Mouse (Mus musculus) midbrain, embryonic 15.5 days (tissue): ENCODE data around the gene Mmrn1. TPM values are rescaled to one million over a fixed set of nuclear protein-coding genes. Genes with fewer than 3 reads are reported as not detected.
"Not testable (repeated sequence)": the region's sequence is repeated elsewhere in the genome, so short reads cannot be mapped to it uniquely, and the experiment has no call there.

Source experiments
- ATAC-seq: fragments of 200-750 bp; cut with Nextera tagmentation; replicated peaks from 2 replicates; pipeline ENCODE4 v1.8.0; 2017; ENCODE audit warnings: moderate TSS enrichment
- H3K27ac ChIP-seq: fragments of 300-500 bp; sonication (generic); 2 replicates; pipeline ENCODE4 v1.5.1; 2015; ENCODE audit warnings: mild to moderate bottlenecking, inconsistent platforms
- H3K27me3 ChIP-seq: fragments of 300-500 bp; sonication (generic); replicated peaks from 2 replicates; pipeline ENCODE4 v1.6.1; 2015; ENCODE audit warnings: inconsistent platforms
- H3K36me3 ChIP-seq: fragments of 300-500 bp; sonication (generic); replicated peaks from 2 replicates; pipeline ENCODE4 v1.6.1; 2015; ENCODE audit warnings: inconsistent platforms
- H3K4me1 ChIP-seq: fragments of 300-500 bp; sonication (generic); 2 replicates; pipeline ENCODE4 v1.6.1; 2015; ENCODE audit warnings: inconsistent platforms
- H3K4me2 ChIP-seq: fragments of 300-500 bp; sonication (generic); 2 replicates; pipeline ENCODE4 v1.6.1; 2015; ENCODE audit warnings: inconsistent platforms, mild to moderate bottlenecking, moderate library complexity
- H3K4me3 ChIP-seq: fragments of 300-500 bp; sonication (generic); 2 replicates; pipeline ENCODE4 v1.5.1; 2015; ENCODE audit warnings: mild to moderate bottlenecking, inconsistent platforms
- H3K9ac ChIP-seq: fragments of 300-500 bp; sonication (generic); 2 replicates; pipeline ENCODE4 v1.6.1; 2015; ENCODE audit warnings: mild to moderate bottlenecking, inconsistent platforms
- H3K9me3 ChIP-seq: fragments of 300-500 bp; sonication (generic); 2 replicates; pipeline ENCODE4 v1.6.1; 2016; ENCODE audit warnings: inconsistent platforms
- WGBS: fragments of 180-500 bp; shearing (Covaris S2); methylation state at CpG from one replicate; pipeline ENCODE4 v1.1.7; 2015; ENCODE audit warnings: mixed read lengths; 5-methylcytosine and 5-hydroxymethylcytosine counted together
- polyA plus RNA-seq: library from polyadenylated mRNA; unstranded; fragments of >200 nt; fragmentation: Nextera tagmentation; extraction: Ambion mirVana; gene quantifications from 2 replicates; pipeline ENCODE4 v1.2.1, GENCODE M21; 2015

The Mmrn1 gene
- polyA plus RNA-seq: 1.9 and 2.0 TPM in 2 replicates

DNA sequence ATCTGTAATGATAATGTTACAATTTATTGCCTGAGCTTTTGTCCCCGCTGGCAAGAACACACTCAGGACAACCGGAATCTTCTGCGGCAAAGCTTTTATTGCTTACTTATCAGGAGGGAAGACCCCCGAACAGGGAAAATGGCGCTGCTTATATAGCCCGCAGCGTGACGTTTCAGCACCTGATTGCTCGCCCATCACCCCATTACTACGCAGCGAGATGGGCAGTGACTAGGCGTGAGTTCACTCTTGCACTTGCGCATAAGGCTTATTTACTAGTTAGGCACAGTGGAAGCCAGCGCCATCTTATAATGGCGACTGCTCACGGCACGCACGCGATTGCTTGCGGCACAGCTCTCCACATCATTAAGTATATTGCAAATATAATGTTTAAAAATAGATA lies at the start of gene Mmrn1:
Gene Mmrn1, plus strand, starts transcription at position 301 of the 400 bp plus-strand sequence.
- not testable (repeated sequence) for H3K27me3 ChIP-seq, ATAC-seq, H3K9ac ChIP-seq, H3K4me3 ChIP-seq, H3K36me3 ChIP-seq, H3K9me3 ChIP-seq, H3K27ac ChIP-seq, H3K4me1 ChIP-seq, H3K4me2 ChIP-seq
- 95% methylated on average over 20 of the region's 20 CpGs for WGBS

DNA sequence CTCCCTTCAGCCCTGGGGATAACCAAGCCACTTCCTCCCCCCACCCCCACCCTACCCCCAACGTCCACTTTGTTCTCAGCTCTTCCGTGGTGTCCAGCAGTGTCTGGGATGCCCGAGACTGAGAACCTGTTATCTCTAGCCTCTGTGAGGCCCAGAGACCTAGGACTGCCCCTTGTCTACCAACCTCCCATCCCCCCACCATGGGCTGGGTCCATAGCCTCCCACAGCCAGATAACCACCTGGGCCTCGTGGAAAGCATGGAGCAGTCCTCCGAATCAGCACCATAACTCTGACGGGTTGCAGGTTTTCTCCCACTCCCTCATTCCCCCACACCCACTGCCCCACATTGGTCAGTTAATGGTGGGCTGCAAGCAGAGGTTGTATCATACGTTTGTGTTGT lies 44.4 kb upstream of the Mmrn1 start:
- Histone ChIP-seq H3K4me2 (no peak overlapping the region), H3K4me3 (no peak overlapping the region), H3K36me3 (no peaks in the 10 kb centered on the region), H3K4me1 (no peaks in the 10 kb centered on the region), H3K9me3 (no peaks in the 10 kb centered on the region), H3K27ac (no peak overlapping the region), H3K27me3 (no peaks in the 10 kb centered on the region), H3K9ac (no peak overlapping the region)
- 92% methylated on average over 7 of the region's 7 CpGs for WGBS
- ATAC-seq: no peak

DNA sequence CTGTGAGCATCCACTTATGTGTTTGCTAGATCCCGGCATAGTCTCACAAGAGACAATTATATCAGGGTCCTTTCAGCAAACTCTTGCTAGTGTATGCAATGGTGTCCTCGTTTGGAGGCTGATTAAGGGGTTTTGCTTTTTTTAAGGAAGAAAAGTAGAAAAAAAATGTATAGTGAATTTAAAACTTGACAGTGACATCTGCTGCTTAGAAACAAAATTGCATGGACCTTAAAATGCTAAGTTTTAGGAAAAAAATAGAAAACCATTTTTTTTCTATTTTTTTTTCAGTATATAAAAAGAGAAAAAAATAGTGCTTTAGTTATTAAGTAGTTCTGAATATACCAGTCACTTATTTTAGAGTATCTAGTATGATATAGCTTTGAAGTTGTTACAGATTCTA lies 43.2 kb upstream of the Mmrn1 start:
- no peak for ATAC-seq
- Histone ChIP-seq H3K9me3 (no peaks in the 10 kb centered on the region), H3K9ac (no peak overlapping the region), H3K4me2 (no peak overlapping the region), H3K27me3 (no peaks in the 10 kb centered on the region), H3K36me3 (no peaks in the 10 kb centered on the region), H3K4me1 (no peaks in the 10 kb centered on the region), H3K27ac (no peak overlapping the region), H3K4me3 (no peak overlapping the region)
- WGBS: 70% methylated on average over 2 of the region's 2 CpGs

DNA sequence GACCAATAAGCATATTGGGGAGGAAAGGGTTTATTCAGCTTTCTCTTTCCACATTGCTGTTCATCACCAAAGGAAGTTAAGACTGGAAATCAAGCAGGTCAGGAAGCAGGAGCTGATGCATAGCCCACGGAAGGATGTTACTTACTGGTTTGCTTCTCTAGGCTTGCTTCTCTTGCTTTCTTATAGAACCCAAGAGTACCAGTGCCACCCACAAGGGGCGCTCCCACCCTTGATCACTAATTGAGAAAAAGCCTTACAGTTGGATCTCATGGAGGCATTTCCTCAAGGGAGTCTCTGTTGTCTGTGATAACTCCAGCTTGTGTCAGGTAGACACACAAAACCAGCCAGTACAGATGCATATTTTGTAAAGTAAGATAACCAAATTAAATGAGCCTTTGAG lies 17.5 kb upstream of the Mmrn1 start:
- H3K4me2 ChIP-seq: no peak overlapping the region
- 81% methylated on average over 2 of the region's 2 CpGs for WGBS
- no peak for ATAC-seq
- H3K9ac ChIP-seq: no peak overlapping the region
- H3K9me3 ChIP-seq: no peaks in the 10 kb centered on the region
- H3K36me3 ChIP-seq: no peaks in the 10 kb centered on the region
- H3K27ac ChIP-seq: no peak overlapping the region
- H3K4me3 ChIP-seq: no peak overlapping the region
- H3K27me3 ChIP-seq: no peaks in the 10 kb centered on the region
- H3K4me1 ChIP-seq: no peaks in the 10 kb centered on the region

DNA sequence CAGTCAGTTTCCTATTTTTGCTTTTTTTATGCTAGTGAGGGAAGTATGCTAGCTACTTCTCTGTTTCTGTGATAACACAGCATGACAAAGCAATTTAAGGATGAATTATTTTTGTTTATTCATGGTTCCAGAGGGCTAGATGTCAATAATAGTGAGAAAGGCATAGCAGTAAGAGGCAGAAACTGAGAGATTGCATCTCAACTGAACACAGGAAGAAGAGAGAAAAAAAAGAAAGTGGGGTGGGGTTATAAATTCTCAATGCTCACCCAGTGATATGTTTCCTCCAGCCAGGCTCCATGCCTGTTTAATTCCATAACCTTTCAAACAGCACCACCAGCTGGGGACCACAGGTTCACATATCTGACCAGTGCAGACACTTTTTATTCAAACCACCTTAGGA lies 6.6 kb downstream of the Mmrn1 start:
- peak; percentile 67; the same call in 1 of the 2 replicates for ATAC-seq
- no peak overlapping the region for H3K27ac ChIP-seq
- H3K4me1 ChIP-seq: no peaks in the 10 kb centered on the region
- H3K4me2 ChIP-seq: no peak overlapping the region
- no peaks in the 10 kb centered on the region for H3K27me3 ChIP-seq
- H3K9ac ChIP-seq: no peak overlapping the region
- H3K36me3 ChIP-seq: no peaks in the 10 kb centered on the region
- no peaks in the 10 kb centered on the region for H3K9me3 ChIP-seq
- H3K4me3 ChIP-seq: no peak overlapping the region

DNA sequence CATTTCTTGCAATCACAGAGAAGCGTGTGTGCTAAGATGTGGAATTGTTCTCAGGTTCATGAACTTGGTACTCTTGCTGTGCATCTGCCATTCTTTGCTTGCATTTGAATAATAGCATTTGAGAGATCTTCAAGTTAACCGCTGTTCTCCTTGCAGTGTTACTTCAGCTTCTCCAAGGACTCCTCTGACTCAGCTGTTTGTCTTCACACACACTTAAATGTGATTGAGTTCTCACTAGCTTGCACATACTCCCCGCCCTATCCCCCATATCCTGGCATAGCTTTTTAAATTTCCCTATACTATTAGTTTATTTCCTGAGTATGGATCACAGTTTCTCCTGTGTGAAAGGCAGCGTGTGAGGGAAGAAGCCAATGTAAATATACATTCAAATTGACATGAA lies 10.1 kb downstream of the Mmrn1 start:
- H3K4me3 ChIP-seq: no peak overlapping the region
- no peak overlapping the region for H3K4me2 ChIP-seq
- H3K9ac ChIP-seq: no peak overlapping the region
- no peak for ATAC-seq
- H3K36me3 ChIP-seq: no peaks in the 10 kb centered on the region
- no peaks in the 10 kb centered on the region for H3K27me3 ChIP-seq
- 74% methylated on average over 4 of the region's 4 CpGs for WGBS
- no peak overlapping the region for H3K27ac ChIP-seq
- H3K4me1 ChIP-seq: no peaks in the 10 kb centered on the region
- H3K9me3 ChIP-seq: no peaks in the 10 kb centered on the region

DNA sequence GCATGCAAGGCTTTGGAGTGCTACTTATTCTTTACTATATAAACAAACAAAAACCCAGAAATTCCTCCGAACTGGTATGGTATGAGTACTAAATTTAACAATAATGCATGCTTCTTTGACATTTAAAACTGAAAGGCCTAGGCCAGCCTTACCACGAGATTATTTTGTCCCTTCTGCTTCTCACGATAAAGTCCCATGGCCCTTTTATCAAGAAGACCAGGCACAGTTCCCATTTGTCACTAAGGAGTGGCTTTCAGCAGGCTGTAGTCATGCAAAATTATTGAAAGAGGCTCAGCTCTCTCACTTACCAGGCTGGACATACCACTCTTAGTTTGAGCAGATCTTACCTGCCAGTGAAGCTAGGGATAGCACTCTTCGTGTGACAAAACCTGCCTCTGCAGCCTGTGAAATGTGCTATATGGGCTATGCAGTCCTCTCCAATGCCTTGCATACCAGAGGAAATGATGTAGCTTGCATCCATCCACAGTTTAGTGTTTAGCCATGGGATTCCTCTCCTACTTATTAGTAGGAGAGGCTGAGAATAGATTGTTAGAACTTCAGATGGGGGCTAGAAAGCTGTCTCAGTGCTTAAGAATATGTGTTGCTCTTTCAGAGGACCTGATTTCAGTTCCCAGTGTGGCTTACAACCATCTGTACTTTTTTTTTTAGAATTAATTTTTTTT lies 10.8 kb downstream of the Mmrn1 start:
- no peak overlapping the region for H3K27ac ChIP-seq
- no peaks in the 10 kb centered on the region for H3K36me3 ChIP-seq
- H3K4me2 ChIP-seq: no peak overlapping the region
- H3K27me3 ChIP-seq: no peaks in the 10 kb centered on the region
- H3K9me3 ChIP-seq: no peaks in the 10 kb centered on the region
- no peaks in the 10 kb centered on the region for H3K4me1 ChIP-seq
- WGBS: 76% methylated on average over 4 of the region's 4 CpGs
- no peak overlapping the region for H3K4me3 ChIP-seq
- no peak for ATAC-seq
- H3K9ac ChIP-seq: no peak overlapping the region

DNA sequence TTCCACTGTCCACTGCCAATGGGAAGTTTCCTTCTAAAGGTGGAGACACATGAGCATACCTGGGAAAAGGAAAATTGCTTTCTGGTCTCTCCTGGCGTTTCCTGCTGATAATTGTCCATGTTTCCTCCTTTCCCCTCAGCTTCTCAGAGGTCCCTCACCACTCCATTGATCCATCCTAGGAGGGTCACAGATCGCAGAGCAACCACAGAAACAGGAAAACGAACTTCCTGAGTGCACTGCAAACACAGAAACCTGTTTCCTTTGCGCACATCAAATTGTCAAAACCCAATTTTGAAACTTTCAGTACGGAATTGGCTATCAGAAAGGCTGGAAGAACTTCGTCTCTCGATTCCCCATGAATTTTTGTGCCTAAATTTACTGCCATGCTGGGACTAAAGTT lies 19.4 kb downstream of the Mmrn1 start:
- H3K9ac ChIP-seq: no peak overlapping the region
- H3K27ac ChIP-seq: no peak overlapping the region
- no peak for ATAC-seq
- no peak overlapping the region for H3K4me3 ChIP-seq
- 89% methylated on average over 7 of the region's 7 CpGs for WGBS
- no peaks in the 10 kb centered on the region for H3K27me3 ChIP-seq
- H3K4me1 ChIP-seq: no peaks in the 10 kb centered on the region
- no peaks in the 10 kb centered on the region for H3K9me3 ChIP-seq
- no peaks in the 10 kb centered on the region for H3K36me3 ChIP-seq
- no peak overlapping the region for H3K4me2 ChIP-seq

DNA sequence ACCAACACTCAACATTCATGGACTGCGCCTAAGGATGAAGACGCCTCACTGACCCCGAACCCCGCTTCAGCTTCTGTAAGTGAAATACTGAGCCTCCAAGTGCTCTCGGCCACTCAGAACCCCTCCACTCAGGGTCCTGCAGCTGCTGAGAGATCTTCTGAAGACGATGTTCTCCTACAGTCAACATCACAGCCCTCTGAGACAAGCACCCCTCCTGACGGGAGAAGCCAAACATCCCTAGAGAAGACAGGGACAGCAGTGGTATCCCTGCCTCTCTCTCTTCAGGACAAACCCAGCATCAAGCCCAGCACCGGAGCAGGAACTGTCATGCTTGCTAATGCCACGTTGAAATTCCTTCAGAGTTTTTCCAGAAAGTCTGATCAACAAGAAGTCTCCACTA lies 19.8 kb downstream of the Mmrn1 start:
- H3K27ac ChIP-seq: no peak overlapping the region
- H3K9me3 ChIP-seq: no peaks in the 10 kb centered on the region
- no peaks in the 10 kb centered on the region for H3K36me3 ChIP-seq
- no peaks in the 10 kb centered on the region for H3K4me1 ChIP-seq
- H3K4me2 ChIP-seq: no peak overlapping the region
- WGBS: 80% methylated on average over 9 of the region's 9 CpGs
- no peaks in the 10 kb centered on the region for H3K27me3 ChIP-seq
- no peak overlapping the region for H3K9ac ChIP-seq
- no peak for ATAC-seq
- no peak overlapping the region for H3K4me3 ChIP-seq

DNA sequence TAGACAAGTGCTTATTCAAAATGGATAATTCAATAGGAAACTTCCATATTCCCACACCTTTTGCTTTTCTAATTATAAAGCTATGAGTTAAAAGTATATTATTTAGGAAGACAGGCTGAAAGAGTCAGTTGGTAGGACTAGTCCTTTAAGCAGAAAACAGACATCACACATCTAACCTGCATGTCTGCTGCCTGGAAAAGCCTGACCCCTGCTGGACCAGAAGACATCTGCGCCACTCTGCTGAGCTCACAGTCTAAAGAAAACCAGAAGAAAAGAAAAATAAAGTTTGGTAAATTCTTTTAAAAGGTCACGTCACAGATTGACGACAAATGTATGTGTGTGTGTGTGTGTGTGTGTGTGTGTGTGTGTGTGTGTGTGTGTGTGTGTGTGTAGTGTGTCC lies 25.6 kb downstream of the Mmrn1 start:
- WGBS: 68% methylated on average over 3 of the region's 3 CpGs
- Histone ChIP-seq H3K9me3 (no peaks in the 10 kb centered on the region), H3K4me1 (no peaks in the 10 kb centered on the region)

DNA sequence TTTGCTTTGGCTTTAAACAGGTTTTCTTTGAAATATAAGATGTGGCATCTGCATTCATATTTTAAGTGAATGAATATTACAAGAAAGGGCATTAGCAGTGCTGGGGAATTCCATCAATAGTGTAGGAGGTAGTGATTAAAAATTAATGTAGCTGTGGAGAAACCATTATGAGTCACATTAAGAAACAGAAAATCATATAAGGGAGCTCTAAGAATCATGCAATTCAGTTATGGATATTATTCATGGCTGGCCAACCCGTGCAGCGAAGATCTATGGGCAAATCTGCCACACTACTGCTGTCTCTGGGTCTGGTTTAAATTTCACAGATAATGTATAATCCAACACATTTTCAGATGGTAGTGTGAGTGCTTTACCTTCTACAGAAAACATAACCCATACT lies 36.5 kb downstream of the Mmrn1 start:
- H3K9me3 ChIP-seq: no peaks in the 10 kb centered on the region
- H3K4me3 ChIP-seq: no peak overlapping the region
- H3K9ac ChIP-seq: no peak overlapping the region
- peaks cover 2% of the 10 kb centered on the region; the same call in 1 of the 2 replicates for H3K4me1 ChIP-seq
- ATAC-seq: peak; percentile 64
- peak overlapping the region; percentile 25; the same call in 1 of the 2 replicates for H3K27ac ChIP-seq
- 61% methylated on average over 2 of the region's 2 CpGs for WGBS
- no peaks in the 10 kb centered on the region for H3K27me3 ChIP-seq
- no peaks in the 10 kb centered on the region for H3K36me3 ChIP-seq
- H3K4me2 ChIP-seq: no peak overlapping the region

More for the DNA sequence above, 25.6 kb downstream of the Mmrn1 start:
- Histone ChIP-seq H3K4me3 (no peak overlapping the region), H3K36me3 (no peaks in the 10 kb centered on the region), H3K4me2 (no peak overlapping the region), H3K9ac (no peak overlapping the region), H3K27me3 (no peaks in the 10 kb centered on the region), H3K27ac (no peak overlapping the region)
- no peak for ATAC-seq

DNA sequence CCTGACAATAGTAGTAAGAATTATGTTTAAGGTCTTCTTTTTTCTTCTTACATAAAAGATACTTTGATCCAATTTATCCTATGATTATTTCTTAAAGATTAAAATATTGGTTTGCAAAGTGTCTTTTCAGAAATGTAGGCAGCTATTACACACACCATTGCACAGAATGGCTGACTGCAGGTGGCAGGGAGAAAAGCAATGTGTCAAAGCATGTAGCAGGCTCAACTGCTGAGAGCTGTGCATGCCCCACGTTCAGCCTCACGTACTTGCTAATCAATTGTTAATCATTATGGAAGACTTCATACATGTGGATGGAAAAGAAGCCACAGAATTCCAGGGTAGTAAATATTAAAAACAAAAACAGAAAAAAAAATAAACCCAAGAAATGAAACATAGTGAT lies 37.1 kb downstream of the Mmrn1 start:
- H3K9ac ChIP-seq: no peak overlapping the region
- WGBS: 18% methylated on average over 2 of the region's 2 CpGs
- H3K4me1 ChIP-seq: peaks cover 2% of the 10 kb centered on the region; the same call in 1 of the 2 replicates
- no peak overlapping the region for H3K4me3 ChIP-seq
- H3K4me2 ChIP-seq: no peak overlapping the region
- H3K36me3 ChIP-seq: no peaks in the 10 kb centered on the region
- no peak overlapping the region for H3K27ac ChIP-seq
- ATAC-seq: peak; percentile 69; the same call in 1 of the 2 replicates
- no peaks in the 10 kb centered on the region for H3K9me3 ChIP-seq
- no peaks in the 10 kb centered on the region for H3K27me3 ChIP-seq

DNA sequence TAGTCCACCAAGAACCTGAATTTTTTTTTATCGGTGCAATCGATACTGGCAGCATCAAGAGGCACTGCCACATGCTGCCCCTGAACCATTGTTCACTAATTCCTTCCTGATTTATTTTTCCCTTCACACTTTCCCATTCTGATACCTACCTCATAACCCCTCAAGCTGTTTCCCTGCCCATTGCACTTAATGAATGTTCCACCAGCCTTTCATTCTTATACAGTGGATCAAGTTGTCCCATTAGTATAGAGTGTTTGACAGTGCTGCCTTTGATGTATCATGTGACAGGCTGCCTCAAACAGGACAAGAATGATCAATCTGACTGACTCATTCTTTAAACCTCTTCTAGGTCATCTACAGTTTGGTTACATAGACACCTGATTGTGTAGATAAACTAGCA lies 37.9 kb downstream of the Mmrn1 start:
- peak; percentile 58; the same call in 1 of the 2 replicates for ATAC-seq
- no peak overlapping the region for H3K4me3 ChIP-seq
- H3K4me2 ChIP-seq: no peak overlapping the region
- no peaks in the 10 kb centered on the region for H3K27me3 ChIP-seq
- H3K9ac ChIP-seq: no peak overlapping the region
- no peaks in the 10 kb centered on the region for H3K9me3 ChIP-seq
- H3K4me1 ChIP-seq: peaks cover 2% of the 10 kb centered on the region; the same call in 1 of the 2 replicates
- no peaks in the 10 kb centered on the region for H3K36me3 ChIP-seq
- WGBS: 52% methylated on average over 2 of the region's 2 CpGs
- no peak overlapping the region for H3K27ac ChIP-seq
